Mouse (Mus musculus) ovary, adult 18-20 months (tissue): ENCODE measurements around the gene Nfkbie.
A peak's percentile ranks its signal among the peaks of the same experiment; 100 is the strongest.

Source experiments
- DNase-seq: peaks from one replicate; pipeline ENCODE4 v3.0.0; 2022; ENCODE audit warnings: low spot score, mixed read lengths

Nfkbie gene

GRCm38 (mm10) chr17:45555452-45556106 is at the start of gene Nfkbie:
Gene Nfkbie, plus strand, starts transcription at chr17:45555703.
- DNase-seq: peak; percentile 91

GRCm38 (mm10) chr17:45505941-45506465 is 49.5 kb upstream of the Nfkbie start:
- no peak for DNase-seq

GRCm38 (mm10) chr17:45506700-45507189 is 48.8 kb upstream of the Nfkbie start, which contains the start of gene Aars2:
Gene Aars2, plus strand, starts transcription at chr17:45506841.
- peak; percentile 82 for DNase-seq

GRCm38 (mm10) chr17:45510871-45511270 is 44.6 kb upstream of the Nfkbie start:
- DNase-seq: no peak

- no peak for DNase-seq
Measured at GRCm38 (mm10) chr17:45511757-45512156, 43.7 kb upstream of the Nfkbie start.

GRCm38 (mm10) chr17:45515204-45515726 is 40.2 kb upstream of the Nfkbie start:
- DNase-seq: no peak

- no peak for DNase-seq
Measured at GRCm38 (mm10) chr17:45515806-45516205, 39.7 kb upstream of the Nfkbie start.

GRCm38 (mm10) chr17:45516488-45516887 is 39.0 kb upstream of the Nfkbie start:
- peak; percentile 30 for DNase-seq

GRCm38 (mm10) chr17:45517135-45517534 is 38.4 kb upstream of the Nfkbie start:
- DNase-seq: no peak

- no peak for DNase-seq
Measured at GRCm38 (mm10) chr17:45517549-45518215, 37.8 kb upstream of the Nfkbie start.

- DNase-seq: no peak
Measured at GRCm38 (mm10) chr17:45518766-45519475, 36.6 kb upstream of the Nfkbie start.

GRCm38 (mm10) chr17:45520136-45520535 is 35.4 kb upstream of the Nfkbie start:
- DNase-seq: no peak

- DNase-seq: no peak
Measured at GRCm38 (mm10) chr17:45523263-45523662, 32.2 kb upstream of the Nfkbie start, which contains the start of gene Tcte1. Gene Tcte1, plus strand, starts transcription at chr17:45523434.

- no peak for DNase-seq
Measured at GRCm38 (mm10) chr17:45524961-45525360, 30.5 kb upstream of the Nfkbie start.

- DNase-seq: no peak
Measured at GRCm38 (mm10) chr17:45526571-45526970, 28.9 kb upstream of the Nfkbie start.

GRCm38 (mm10) chr17:45530346-45530782 is 25.1 kb upstream of the Nfkbie start:
- DNase-seq: no peak

GRCm38 (mm10) chr17:45532896-45533295 is 22.6 kb upstream of the Nfkbie start:
- no peak for DNase-seq

GRCm38 (mm10) chr17:45536264-45536663 is 19.2 kb upstream of the Nfkbie start:
- no peak for DNase-seq

- no peak for DNase-seq
Measured at GRCm38 (mm10) chr17:45538394-45538793, 17.1 kb upstream of the Nfkbie start.

GRCm38 (mm10) chr17:45539664-45540063 is 15.8 kb upstream of the Nfkbie start:
- DNase-seq: no peak

- no peak for DNase-seq
Measured at GRCm38 (mm10) chr17:45542129-45542528, 13.4 kb upstream of the Nfkbie start.

- no peak for DNase-seq
Measured at GRCm38 (mm10) chr17:45542705-45543104, 12.8 kb upstream of the Nfkbie start.
